12 mouse cellular contexts compared by ENCODE assay signal in genomic region chr9:101205216-101205615, GRCm38 (mm10).
"Had no signal": no experiment of that assay in that cellular context is flagged by ENCODE, and none has a peak within 500 bp of the region (broad histone marks: within the 10 kb centered on the region; RNA-seq: fewer than 3 reads in every experiment).

No protein-coding gene starts in this region.

- DNase-seq: gastrocnemius, postnatal 14 days; gastrocnemius, postnatal 36 days; heart, adult 11 months; heart, adult 2 months; heart, postnatal 14 days; heart, postnatal 36 days; kidney, adult 11 months; kidney, adult 8-10 months; kidney, postnatal 14 days; kidney, postnatal 36 days; layer of hippocampus, adult 9-11 months; layer of hippocampus, postnatal 36 days had no signal
